Mouse (Mus musculus) neural tube, embryonic 11.5 days (tissue): ENCODE measurements around the gene Gm21964. TPM values are rescaled to one million over a fixed set of nuclear protein-coding genes. Genes with fewer than 3 reads are reported as not detected.
A peak's percentile ranks its signal among the peaks of the same experiment; 100 is the strongest.

ENCODE experiments used
- ATAC-seq: fragments of 200-750 bp; cut with Nextera tagmentation; 2 replicates; pipeline ENCODE4 v1.8.0; 2017; ENCODE audit warnings: moderate number of reproducible peaks, mild to moderate bottlenecking, moderate TSS enrichment, moderate library complexity; ENCODE audit not compliant: insufficient read depth, low FRiP score, low TSS enrichment
- DNase-seq: peaks from one replicate; pipeline ENCODE4 v3.0.0-alpha.2; 2015; ENCODE audit warnings: low spot score
- H3K27ac ChIP-seq: fragments of 300-500 bp; sonication (generic); 2 replicates; pipeline ENCODE4 v1.5.1; 2014; ENCODE audit warnings: low read depth, mild to moderate bottlenecking, low read length
- H3K27me3 ChIP-seq: fragments of 300-500 bp; sonication (generic); 2 replicates; pipeline ENCODE4 v1.6.1; 2014; ENCODE audit warnings: mild to moderate bottlenecking, low read length, mixed read lengths; ENCODE audit not compliant: control insufficient read depth, insufficient read depth
- H3K36me3 ChIP-seq: fragments of 300-500 bp; sonication (generic); 2 replicates; pipeline ENCODE4 v1.6.1; 2014; ENCODE audit warnings: mild to moderate bottlenecking, low read length, moderate library complexity, mixed read lengths; ENCODE audit not compliant: control insufficient read depth, insufficient read depth
- H3K4me1 ChIP-seq: fragments of 300-500 bp; sonication (generic); 2 replicates; pipeline ENCODE4 v1.6.1; 2014; ENCODE audit warnings: low read length, mixed read lengths; ENCODE audit not compliant: control insufficient read depth, insufficient read depth
- H3K4me2 ChIP-seq: fragments of 300-500 bp; sonication (generic); 2 replicates; pipeline ENCODE4 v1.6.1; 2014; ENCODE audit warnings: low read depth, mild to moderate bottlenecking, moderate library complexity
- H3K4me3 ChIP-seq: fragments of 300-500 bp; sonication (generic); 2 replicates; pipeline ENCODE4 v1.5.1; 2014; ENCODE audit warnings: low read depth, low read length
- H3K9ac ChIP-seq: fragments of 300-500 bp; sonication (generic); 2 replicates; pipeline ENCODE4 v1.6.1; 2014; ENCODE audit warnings: mild to moderate bottlenecking, low read length
- H3K9me3 ChIP-seq: fragments of 300-500 bp; sonication (generic); 2 replicates; pipeline ENCODE4 v1.6.1; 2016; ENCODE audit warnings: low read length; ENCODE audit not compliant: control insufficient read depth
- WGBS: fragments of 180-500 bp; shearing (Covaris S2); extraction: QIAGEN DNeasy Blood & Tissue Kit; methylation state at CpG from one replicate; pipeline ENCODE4 v1.1.7; 2014; 5-methylcytosine and 5-hydroxymethylcytosine counted together
- polyA plus RNA-seq: library from polyadenylated mRNA; unstranded; fragments of >200 nt; fragmentation: Nextera tagmentation; extraction: Ambion mirVana; gene quantifications from 2 replicates; pipeline ENCODE4 v1.2.1, GENCODE M21; 2014

Gm21964 gene
- polyA plus RNA-seq, 1 experiment from 2014 or later: not detected

DNA sequence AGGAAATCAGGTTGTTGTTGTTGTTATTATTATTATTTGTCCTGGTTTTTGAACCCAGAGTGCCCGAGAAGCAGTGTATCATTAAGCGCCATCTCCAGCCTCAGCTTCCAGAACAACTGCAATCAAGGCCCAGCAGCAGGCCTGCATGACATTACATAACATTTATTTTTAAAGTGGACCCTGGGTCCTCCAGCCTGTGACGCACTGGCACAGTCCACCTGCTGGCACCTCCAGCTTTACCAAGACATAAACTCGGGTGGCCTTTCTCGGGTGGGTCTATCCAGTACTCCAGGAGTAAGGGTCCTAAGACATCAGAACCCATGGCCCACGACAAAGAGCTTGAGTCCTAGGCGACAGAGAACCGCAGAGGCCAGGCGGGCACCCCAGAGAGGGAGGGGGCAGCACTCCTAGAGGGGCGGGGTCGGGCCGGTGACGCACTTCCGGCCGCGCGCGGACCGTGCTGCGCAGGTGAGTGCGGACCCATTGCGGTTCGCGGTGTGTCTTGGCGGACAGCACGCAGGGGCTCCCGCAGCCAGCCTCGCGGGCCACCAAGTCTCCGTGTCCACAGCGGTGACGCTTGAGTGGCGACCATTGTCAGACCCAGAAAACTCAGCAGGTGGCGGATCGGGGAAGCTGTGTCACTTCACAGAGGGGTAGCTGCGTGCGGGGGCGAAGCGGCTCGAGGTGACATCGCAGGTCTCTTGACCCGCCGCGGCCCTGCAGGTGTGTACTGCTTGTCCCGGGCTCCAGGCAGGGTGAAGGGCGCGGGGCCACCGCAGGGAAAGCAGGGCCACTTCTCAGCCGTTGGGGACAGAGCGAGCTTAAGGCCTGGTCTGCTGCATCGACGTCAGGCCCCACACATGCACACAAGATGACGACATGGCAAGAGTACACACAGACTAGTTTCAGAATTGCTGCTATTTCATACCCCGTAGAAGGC, 21.5 kb upstream of the Gm21964 start, which contains the start of gene Zfp612:
TSS of gene Zfp612 (plus strand) at position 465 of the 940 bp plus-strand sequence.
- DNase-seq (peak; percentile 77), ATAC-seq (peak; percentile 91)
- Histone ChIP-seq H3K4me2 (peak within 1 kb of the TSS; percentile 82), H3K9me3 (no peaks in the 10 kb centered on the region), H3K27me3 (no peaks in the 10 kb centered on the region), H3K36me3 (no peaks in the 10 kb centered on the region), H3K9ac (peak within 1 kb of the TSS; percentile 68), H3K4me1 (peaks cover 3% of the 10 kb centered on the region; the same call in 1 of the 2 replicates), H3K4me3 (peak within 1 kb of the TSS; percentile 67), H3K27ac (no peak within 1 kb of the TSS)
- 8% methylated on average over 54 of the region's 54 CpGs for WGBS

DNA sequence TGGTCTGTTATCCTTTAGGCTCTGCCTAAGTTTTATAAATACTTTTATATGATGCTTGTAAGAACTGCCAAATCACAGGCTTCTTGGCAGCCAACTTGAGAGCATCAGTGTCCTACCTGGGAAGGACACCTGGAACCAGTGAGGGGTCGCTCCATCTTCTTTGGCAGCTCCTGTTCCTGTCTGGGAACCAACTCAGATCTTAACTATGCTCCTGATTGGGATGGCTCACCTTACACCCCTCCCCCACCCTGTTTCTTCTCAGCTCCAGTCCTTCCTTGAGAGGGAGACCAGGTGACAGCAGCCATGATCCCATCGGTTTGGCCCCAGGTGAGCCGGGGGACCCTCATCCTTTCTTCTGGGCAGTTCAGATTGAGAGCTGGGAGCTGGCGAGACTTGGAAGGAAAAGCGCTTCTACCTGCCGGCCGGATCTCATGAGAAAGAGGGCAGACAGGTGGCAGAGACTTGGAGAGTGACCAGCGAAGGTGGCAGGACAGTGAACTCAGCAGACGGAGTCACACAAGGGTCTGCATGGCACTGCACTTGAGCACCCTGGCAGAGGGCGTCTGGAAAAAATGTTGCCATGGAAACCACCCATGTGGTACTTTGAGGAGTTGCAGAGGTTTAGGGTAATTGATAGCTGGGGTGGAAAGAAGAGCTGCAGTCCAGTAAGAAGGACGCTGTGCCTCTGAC, 18.4 kb upstream of the Gm21964 start:
- peaks cover 2% of the 10 kb centered on the region; the same call in 1 of the 2 replicates for H3K36me3 ChIP-seq
- no peak for DNase-seq

GRCm38 (mm10) chr8:110091869-110092268, 9.1 kb upstream of the Gm21964 start:
- peaks cover 11% of the 10 kb centered on the region; the same call in 1 of the 2 replicates for H3K9me3 ChIP-seq
- no peak for ATAC-seq
- H3K4me3 ChIP-seq: no peak overlapping the region
- WGBS: 71% methylated on average over 1 of the region's 1 CpGs
- H3K4me1 ChIP-seq: no peaks in the 10 kb centered on the region
- H3K4me2 ChIP-seq: no peak overlapping the region
- peaks cover 15% of the 10 kb centered on the region for H3K36me3 ChIP-seq
- no peak overlapping the region for H3K27ac ChIP-seq
- DNase-seq: no peak
- no peaks in the 10 kb centered on the region for H3K27me3 ChIP-seq
- no peak overlapping the region for H3K9ac ChIP-seq

More for the DNA sequence above, 18.4 kb upstream of the Gm21964 start:
- Histone ChIP-seq H3K27ac (no peak overlapping the region), H3K4me3 (no peak overlapping the region), H3K9ac (no peak overlapping the region), H3K4me2 (no peak overlapping the region), H3K9me3 (no peaks in the 10 kb centered on the region), H3K27me3 (no peaks in the 10 kb centered on the region), H3K4me1 (peaks cover 3% of the 10 kb centered on the region; the same call in 1 of the 2 replicates)
- WGBS: 83% methylated on average over 11 of the region's 11 CpGs
- ATAC-seq: no peak

DNA sequence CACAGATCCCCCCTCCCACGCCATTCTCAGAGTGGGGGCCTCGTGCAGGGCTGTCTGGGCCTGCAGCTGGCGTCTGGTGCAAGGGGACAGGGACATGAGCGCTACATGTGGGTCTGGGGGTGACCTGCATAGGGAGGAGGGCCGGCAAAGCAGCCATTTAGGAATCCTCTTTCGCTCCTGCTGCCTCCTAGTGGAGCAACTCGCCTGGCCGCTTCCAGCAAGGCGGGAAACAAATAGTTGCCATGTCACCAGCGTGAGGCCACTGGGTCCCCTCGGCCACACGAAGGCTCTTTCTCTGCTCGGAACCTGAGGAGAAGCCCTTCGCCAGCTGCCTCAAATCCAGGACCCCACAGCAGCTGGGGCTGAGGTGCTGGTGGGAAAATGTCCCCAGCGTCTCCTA, 669 bp downstream of the Gm21964 start:
- Histone ChIP-seq H3K9ac (no peak overlapping the region), H3K4me3 (no peak overlapping the region), H3K27me3 (no peaks in the 10 kb centered on the region), H3K4me1 (no peaks in the 10 kb centered on the region), H3K27ac (no peak overlapping the region), H3K36me3 (no peaks in the 10 kb centered on the region), H3K4me2 (no peak overlapping the region), H3K9me3 (no peaks in the 10 kb centered on the region)
- DNase-seq (no peak), ATAC-seq (no peak)
- 90% methylated on average over 15 of the region's 15 CpGs for WGBS

DNA sequence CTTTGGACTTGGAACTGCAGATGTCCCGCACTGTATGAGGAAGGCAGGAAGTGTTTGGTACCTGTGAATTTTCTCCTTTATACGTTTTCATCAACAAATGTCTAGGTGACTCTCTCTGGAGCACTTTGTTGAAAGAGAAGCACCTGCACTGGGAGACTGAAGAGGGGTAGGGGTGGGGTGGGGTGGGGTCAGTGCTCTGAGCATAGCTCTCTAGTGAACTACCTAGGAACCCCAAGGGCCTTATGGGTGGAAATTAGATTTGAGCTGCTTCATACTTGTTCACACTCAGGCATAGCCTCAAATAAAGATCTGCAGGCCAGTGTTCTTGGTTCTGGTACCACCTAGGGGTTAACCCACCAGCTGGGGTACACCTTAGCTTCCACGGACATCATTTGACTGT, 1.6 kb downstream of the Gm21964 start, which contains the start of gene Gm17720:
TSS of gene Gm17720 (minus strand) at position 101 of the 400 bp plus-strand sequence.
- H3K9me3 ChIP-seq: no peaks in the 10 kb centered on the region
- ATAC-seq: no peak
- WGBS: 86% methylated on average over 3 of the region's 3 CpGs

GRCm38 (mm10) chr8:110119715-110120114, 18.7 kb downstream of the Gm21964 start:
- Histone ChIP-seq H3K27me3 (no peaks in the 10 kb centered on the region), H3K9me3 (no peaks in the 10 kb centered on the region), H3K27ac (no peak overlapping the region), H3K36me3 (no peaks in the 10 kb centered on the region), H3K9ac (no peak overlapping the region), H3K4me2 (no peak overlapping the region), H3K4me3 (no peak overlapping the region), H3K4me1 (no peaks in the 10 kb centered on the region)
- ATAC-seq (no peak), DNase-seq (peak; percentile 16)
- 47% methylated on average over 6 of the region's 6 CpGs for WGBS

More for the DNA sequence above, 1.6 kb downstream of the Gm21964 start, which contains the start of gene Gm17720:
- no peak within 1 kb of the TSS for H3K27ac ChIP-seq
- H3K4me1 ChIP-seq: no peaks in the 10 kb centered on the region
- no peak within 1 kb of the TSS for H3K9ac ChIP-seq
- H3K4me3 ChIP-seq: no peak within 1 kb of the TSS
- H3K27me3 ChIP-seq: no peaks in the 10 kb centered on the region
- no peak for DNase-seq
- no peak within 1 kb of the TSS for H3K4me2 ChIP-seq
- H3K36me3 ChIP-seq: no peaks in the 10 kb centered on the region

GRCm38 (mm10) chr8:110130537-110130936, 29.5 kb downstream of the Gm21964 start:
- Histone ChIP-seq H3K4me1 (no peaks in the 10 kb centered on the region), H3K4me2 (no peak overlapping the region), H3K27ac (no peak overlapping the region), H3K27me3 (no peaks in the 10 kb centered on the region), H3K36me3 (no peaks in the 10 kb centered on the region), H3K4me3 (no peak overlapping the region), H3K9me3 (no peaks in the 10 kb centered on the region), H3K9ac (no peak overlapping the region)
- no peak for ATAC-seq
- DNase-seq: peak; percentile 84
- 27% methylated on average over 13 of the region's 13 CpGs for WGBS

DNA sequence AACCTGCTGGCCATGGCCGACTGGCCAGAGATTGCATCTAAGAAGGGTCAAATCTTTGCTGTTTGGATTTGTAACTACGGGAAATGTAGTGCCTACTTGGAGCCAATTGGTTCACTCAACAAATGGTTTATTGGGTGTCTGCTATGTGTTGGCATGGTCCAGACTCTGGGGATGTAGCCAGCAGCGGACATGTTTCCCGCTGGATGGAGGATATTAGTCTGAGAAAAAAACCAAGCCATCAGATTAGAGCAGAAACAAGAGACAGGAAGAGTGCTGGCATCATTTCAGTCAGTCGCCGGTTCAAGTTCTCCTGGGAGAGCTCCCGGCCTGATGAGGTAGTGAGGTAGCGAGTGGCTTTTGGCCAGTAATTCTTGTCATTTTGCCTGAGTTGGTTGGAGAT, 33.2 kb downstream of the Gm21964 start:
- H3K4me1 ChIP-seq: no peaks in the 10 kb centered on the region
- 93% methylated on average over 8 of the region's 8 CpGs for WGBS
- H3K9ac ChIP-seq: no peak overlapping the region
- H3K9me3 ChIP-seq: no peaks in the 10 kb centered on the region
- H3K4me2 ChIP-seq: no peak overlapping the region
- no peaks in the 10 kb centered on the region for H3K36me3 ChIP-seq
- H3K27me3 ChIP-seq: no peaks in the 10 kb centered on the region
- no peak overlapping the region for H3K27ac ChIP-seq
- DNase-seq (no peak), ATAC-seq (no peak)
- no peak overlapping the region for H3K4me3 ChIP-seq
